ENCODE assay signal across 19 mouse cellular contexts in the genomic region with DNA sequence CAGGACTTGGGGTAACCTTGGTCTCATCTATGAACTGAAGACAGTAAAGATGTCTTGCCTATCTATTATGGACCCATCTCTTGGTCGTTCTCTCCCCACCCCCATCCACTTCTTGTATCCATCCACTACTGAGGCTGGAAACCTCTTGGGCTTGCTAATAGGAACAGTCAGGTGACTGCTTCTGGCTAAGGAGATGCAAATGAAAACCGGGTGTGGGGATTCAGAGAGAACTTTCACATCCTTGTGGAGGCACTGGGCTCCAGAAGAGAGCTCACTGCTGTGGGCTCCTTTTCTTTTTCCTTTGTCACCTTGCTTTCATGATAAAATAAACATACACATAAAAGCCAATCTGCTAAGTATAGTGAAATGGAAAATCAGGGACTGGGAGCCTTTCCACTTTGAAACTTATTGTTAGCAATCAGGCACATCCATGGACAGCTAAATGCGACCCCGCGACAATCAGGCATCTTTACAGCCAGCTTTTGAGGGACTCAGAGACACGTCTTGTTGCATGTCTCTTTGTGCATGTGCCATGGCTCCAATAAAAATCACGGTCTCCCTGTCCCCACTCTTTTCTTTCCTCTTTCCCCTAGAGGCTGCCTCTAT.
A peak's percentile ranks its signal among the peaks of the same experiment; 100 is the strongest.
DNase-seq lines count a peak whose midpoint lies in the region; ATAC-seq and TF ChIP-seq lines count a peak whose summit lies in the region.
"Had no signal": no experiment of that assay in that cellular context is flagged by ENCODE, and none has a peak within 500 bp of the region (broad histone marks: within the 10 kb centered on the region; RNA-seq: fewer than 3 reads in every experiment).

No protein-coding gene starts in this region.

- TF ChIP-seq POLR2A in CH12.LX (IDR thresholded peaks at IDR 0.05; ENCODE audit: low read depth, low read length) = 0 out of 2 replicates have a peak, but pooled peaks have one; percentile 38

- H3K9ac ChIP-seq in CH12.LX (ENCODE audit: insufficient read depth, low read depth) (no peak overlapping the region), ES-E14 (ENCODE audit: insufficient read depth, low read depth, low read length, poor library complexity, severe bottlenecking) (no peak overlapping the region; the same call in 1 of the 2 replicates)
- H3K9ac ChIP-seq: forebrain, embryonic 13.5 days; heart, embryonic 13.5 days; hindbrain, embryonic 15.5 days had no signal

- TF ChIP-seq CTCF in CH12.LX (conservative IDR thresholded peaks at IDR 0.05 in 1 of 2, IDR thresholded peaks at IDR 0.05 in 1 of 2; ENCODE audit: low read depth in 2 of 2, low read length in 2 of 2) = no peak

- TF ChIP-seq RAD21 in CH12.LX (IDR thresholded peaks at IDR 0.05; ENCODE audit: low read depth, low read length) = no peak

- dilution Hi-C loops in CH12.LX (cut with MboI; ENCODE audit: extremely low pct_ligation_motif_present, extremely low pct_unique_long_range_greater_than_20kb, low sequenced_read_pairs) = no loop called here

- H3K36me3 ChIP-seq in CH12.LX (replicated peaks in 1 of 2; ENCODE audit: control insufficient read depth in 1 of 2, insufficient read depth in 1 of 2, low read length in 1 of 2) (no peaks in the 10 kb centered on the region), ES-E14 (ENCODE audit: control insufficient read depth, insufficient read depth, low read length, poor library complexity, severe bottlenecking) (no peaks in the 10 kb centered on the region)
- H3K36me3 ChIP-seq: heart, embryonic 13.5 days; hindbrain, embryonic 15.5 days had no signal

- peaks cover 3 to 9% of the 10 kb centered on the region in 2 experiments; a peak in 3 of 4 replicates for H3K4me1 ChIP-seq in CH12.LX (ENCODE audit: control insufficient read depth in 1 of 2, insufficient read depth in 2 of 2)
- peaks cover 3 to 4% of the 10 kb centered on the region in 2 experiments; a peak in 3 of 4 replicates for H3K4me1 ChIP-seq in ES-E14 (ENCODE audit: control insufficient read depth in 2 of 2, insufficient read depth in 2 of 2, low read length in 2 of 2, poor library complexity in 1 of 2)
- H3K4me1 ChIP-seq: heart, embryonic 13.5 days had no signal

- H3K4me2 ChIP-seq in CH12.LX (ENCODE audit: insufficient read depth, low read depth, poor library complexity, severe bottlenecking) = peak overlapping the region; percentile 59
- H3K4me2 ChIP-seq: forebrain, embryonic 13.5 days; heart, embryonic 13.5 days; hindbrain, embryonic 15.5 days had no signal

- H3K79me2 ChIP-seq in CH12.LX (replicated peaks; ENCODE audit: control insufficient read depth, extremely low read depth, insufficient read depth, poor library complexity, severe bottlenecking) = no peaks in the 10 kb centered on the region

- in situ Hi-C loops in CH12.LX (cut with MboI; ENCODE audit: low pct_ligation_motif_present, low pct_unique_long_range_greater_than_20kb, low sequenced_read_pairs) (no loop called here), ES-E14 (cut with MboI; ENCODE audit: low sequenced_read_pairs in 2 of 2, unreplicated experiment in 2 of 2) (no loop called here)

- DNase-seq in embryo, embryonic 11 days = peak; percentile 30
- DNase-seq in embryo, embryonic 10 days (ENCODE audit: low spot score) = no peak
- DNase-seq in CH12.LX (ENCODE audit: extremely low read depth) (peak; percentile 23), ES-E14 (ENCODE audit: low read depth, low spot score) (peak; percentile 65), ZHBTc4 (ENCODE audit: low read depth, low spot score) (peak; percentile 89)
- DNase-seq in gastrocnemius, adult 18-20 months (ENCODE audit: low spot score) = no peak
- DNase-seq: adrenal gland, postnatal 14 days; cerebellum, adult 11-12 months; cerebellum, adult 9-10 months; cerebellum, postnatal 25 days; gastrocnemius, postnatal 36 days; heart, adult 11 months; heart, postnatal 36 days; kidney, adult 11 months had no signal

- H3K27ac ChIP-seq in CH12.LX (ENCODE audit: insufficient read depth, low read depth) = no peak overlapping the region
- peak overlapping the region; percentile 35; the same call in 1 of the 2 replicates for H3K27ac ChIP-seq in ES-E14 (ENCODE audit: insufficient read depth, low read depth, low read length, poor library complexity, severe bottlenecking)
- H3K27ac ChIP-seq: forebrain, embryonic 13.5 days; heart, embryonic 13.5 days; hindbrain, embryonic 15.5 days had no signal

- no peak for TF ChIP-seq EP300 in CH12.LX (IDR thresholded peaks at IDR 0.05; ENCODE audit: low read length)

- H3K4me3 ChIP-seq in CH12.LX (replicated peaks in 1 of 3; ENCODE audit: low read depth in 2 of 3, low read length in 2 of 3, poor library complexity in 1 of 3) = no peak overlapping the region
- H3K4me3 ChIP-seq in ES-E14 (ENCODE audit: insufficient read depth in 1 of 2, low read depth in 1 of 2, low read length in 2 of 2, poor library complexity in 1 of 2, severe bottlenecking in 1 of 2) = peak overlapping the region in 1 of 2 experiments; percentile 27; a peak in 2 of 4 replicates
- H3K4me3 ChIP-seq: forebrain, embryonic 13.5 days; heart, embryonic 13.5 days; hindbrain, embryonic 15.5 days had no signal

- no peaks in the 10 kb centered on the region for H3K27me3 ChIP-seq in CH12.LX (replicated peaks)
- H3K27me3 ChIP-seq: forebrain, embryonic 13.5 days; heart, embryonic 13.5 days; hindbrain, embryonic 15.5 days had no signal

- no peaks in the 10 kb centered on the region for H3K9me3 ChIP-seq in CH12.LX (replicated peaks; ENCODE audit: low read length)
- no peaks in the 10 kb centered on the region for H3K9me3 ChIP-seq in ES-E14 (ENCODE audit: control insufficient read depth, insufficient read depth, low read depth, low read length)
- H3K9me3 ChIP-seq: forebrain, embryonic 13.5 days; heart, embryonic 13.5 days; hindbrain, embryonic 15.5 days had no signal

- no peak for ATAC-seq in monocyte, adult 5-6 weeks (replicated peaks; ENCODE audit: insufficient number of reproducible peaks, low FRiP score, low TSS enrichment, poor library complexity, severe bottlenecking)
- ATAC-seq: forebrain, embryonic 13.5 days; Patski had no signal

TF ChIP-seq in CH12.LX, 34 proteins besides CTCF, POLR2A, EP300 and RAD21:
- peak; percentile 51 for TF ChIP-seq BHLHE40 (IDR thresholded peaks at IDR 0.05; ENCODE audit: low read depth, low read length)
- no peak for TF ChIP-seq ZC3H11A (IDR thresholded peaks at IDR 0.05; ENCODE audit: low read depth, low read length)
- TF ChIP-seq MAX (IDR thresholded peaks at IDR 0.05; ENCODE audit: low read length) = peak; percentile 98
- no peak for TF ChIP-seq NELFE (IDR thresholded peaks at IDR 0.05; ENCODE audit: low read depth, low read length)
- no peak for TF ChIP-seq CHD2 (IDR thresholded peaks at IDR 0.05; ENCODE audit: low read length)
- TF ChIP-seq HCFC1 (IDR thresholded peaks at IDR 0.05; ENCODE audit: low read depth, low read length) = peak; percentile 51
- peak; percentile 32; the same call in 1 of the 2 replicates for TF ChIP-seq USF1 (IDR thresholded peaks at IDR 0.05; ENCODE audit: low read depth, low read length)
- no peak for TF ChIP-seq ZNF384 (IDR thresholded peaks at IDR 0.05; ENCODE audit: low read depth, low read length)
- 0 out of 2 replicates have a peak, but pooled peaks have one; percentile 14 for TF ChIP-seq USF2 (conservative IDR thresholded peaks at IDR 0.05; ENCODE audit: low read depth, low read length)

TF ChIP-seq in ES-E14, 5 proteins besides CTCF, POLR2A, EP300 and RAD21:
- no peak for TF ChIP-seq CHD2 (IDR thresholded peaks at IDR 0.05; ENCODE audit: low read depth, low read length)
- TF ChIP-seq MAFK (IDR thresholded peaks at IDR 0.05; ENCODE audit: insufficient read depth, low read depth, low read length) = no peak
- TF ChIP-seq ZNF384 (IDR thresholded peaks at IDR 0.05; ENCODE audit: low read depth, low read length) = no peak
- no peak for TF ChIP-seq ZC3H11A (IDR thresholded peaks at IDR 0.05; ENCODE audit: borderline replicate concordance, low read depth, low read length)

Comparison
In these comparisons a context has a peak if more than half of its experiments do, and no peak if none do; other contexts are left out.
1. DNase-seq: peak in embryo, embryonic 11 days (single experiment), CH12.LX (single experiment), ES-E14 (single experiment) and ZHBTc4 (single experiment); none in embryo, embryonic 10 days (single experiment) and gastrocnemius, adult 18-20 months (single experiment).